Mouse (Mus musculus) ES-E14 (cell line): ENCODE measurements around the gene Vps11. TPM values are rescaled to one million over a fixed set of nuclear protein-coding genes. Genes with fewer than 3 reads are reported as not detected.

Source experiments
- DNase-seq: peaks from one replicate; pipeline ENCODE4 v3.0.0-alpha.2; 2013; ENCODE audit warnings: low read depth, low spot score
- H3K27ac ChIP-seq: 2 replicates; pipeline ENCODE4 v1.5.1; 2012; ENCODE audit warnings: low read depth, mild to moderate bottlenecking, low read length, moderate library complexity, mixed read lengths; ENCODE audit not compliant: poor library complexity, insufficient read depth, severe bottlenecking
- H3K36me3 ChIP-seq: 2 replicates; pipeline ENCODE4 v1.6.1; 2012; ENCODE audit warnings: mild to moderate bottlenecking, low read length, moderate library complexity, mixed read lengths; ENCODE audit not compliant: control insufficient read depth, poor library complexity, insufficient read depth, severe bottlenecking
- H3K4me1 ChIP-seq, 2 experiments: fragments of 150-350 bp in 1 of 2; sonication (generic) in 1 of 2; 2 replicates each; pipeline ENCODE4 v1.6.1; 2012; ENCODE audit warnings: low read length in 2 of 2, mild to moderate bottlenecking in 1 of 2, mixed read lengths in 1 of 2; ENCODE audit not compliant: control insufficient read depth in 2 of 2, insufficient read depth in 2 of 2, poor library complexity in 1 of 2
- H3K4me3 ChIP-seq, 2 experiments: fragments of 150-350 bp in 1 of 2; sonication (generic) in 1 of 2; 2 replicates each; pipeline ENCODE4 v1.5.1; 2012; ENCODE audit warnings: low read length in 2 of 2, low read depth in 1 of 2, mild to moderate bottlenecking in 1 of 2, mixed read lengths in 1 of 2; ENCODE audit not compliant: insufficient read depth in 1 of 2, poor library complexity in 1 of 2, severe bottlenecking in 1 of 2
- H3K9ac ChIP-seq: 2 replicates; pipeline ENCODE4 v1.6.1; 2012; ENCODE audit warnings: low read depth, mild to moderate bottlenecking, low read length, mixed read lengths; ENCODE audit not compliant: poor library complexity, insufficient read depth, severe bottlenecking
- H3K9me3 ChIP-seq: fragments of 150-350 bp; sonication (generic); 2 replicates; pipeline ENCODE4 v1.6.1; 2012; ENCODE audit warnings: low read depth, mild to moderate bottlenecking, low read length; ENCODE audit not compliant: control insufficient read depth, insufficient read depth
- CHD2 ChIP-seq: IDR thresholded peaks from 2 replicates; pipeline ENCODE4 v1.6.1; 2014; ENCODE audit warnings: mild to moderate bottlenecking, low read depth, low read length, inconsistent platforms
- HCFC1 ChIP-seq: IDR thresholded peaks from 2 replicates; pipeline ENCODE4 v1.6.1; 2012; ENCODE audit warnings: low read length, inconsistent platforms, borderline replicate concordance; ENCODE audit not compliant: insufficient read depth
- MAFK ChIP-seq: IDR thresholded peaks from 2 replicates; pipeline ENCODE4 v1.6.1; 2014; ENCODE audit warnings: mild to moderate bottlenecking, low read depth, low read length, inconsistent platforms; ENCODE audit not compliant: insufficient read depth
- ZC3H11A ChIP-seq: IDR thresholded peaks from 2 replicates; pipeline ENCODE4 v1.6.1; 2012; ENCODE audit warnings: low read depth, mild to moderate bottlenecking, inconsistent platforms, low read length, borderline replicate concordance
- ZNF384 ChIP-seq: IDR thresholded peaks from 2 replicates; pipeline ENCODE4 v1.6.1; 2012; ENCODE audit warnings: low read depth, low read length, inconsistent platforms
- in situ Hi-C, 2 experiments: fragments of 600-800 bp; cut with MboI; formaldehyde crosslinking; loops; one replicate each; pipeline ENCODE4 v1.15.1; 2025; ENCODE audit warnings: low sequenced_read_pairs in 2 of 2, inconsistent platforms in 1 of 2; ENCODE audit not compliant: unreplicated experiment in 2 of 2
- total RNA-seq: library from RNA; depleted of rRNA; stranded (reverse); fragments of 300-350 nt; gene quantifications from 2 replicates; pipeline ENCODE4 v1.2.3, GENCODE M21; 2012

Vps11 gene
- total RNA-seq, 1 experiment, result 35.0 TPM

DNA sequence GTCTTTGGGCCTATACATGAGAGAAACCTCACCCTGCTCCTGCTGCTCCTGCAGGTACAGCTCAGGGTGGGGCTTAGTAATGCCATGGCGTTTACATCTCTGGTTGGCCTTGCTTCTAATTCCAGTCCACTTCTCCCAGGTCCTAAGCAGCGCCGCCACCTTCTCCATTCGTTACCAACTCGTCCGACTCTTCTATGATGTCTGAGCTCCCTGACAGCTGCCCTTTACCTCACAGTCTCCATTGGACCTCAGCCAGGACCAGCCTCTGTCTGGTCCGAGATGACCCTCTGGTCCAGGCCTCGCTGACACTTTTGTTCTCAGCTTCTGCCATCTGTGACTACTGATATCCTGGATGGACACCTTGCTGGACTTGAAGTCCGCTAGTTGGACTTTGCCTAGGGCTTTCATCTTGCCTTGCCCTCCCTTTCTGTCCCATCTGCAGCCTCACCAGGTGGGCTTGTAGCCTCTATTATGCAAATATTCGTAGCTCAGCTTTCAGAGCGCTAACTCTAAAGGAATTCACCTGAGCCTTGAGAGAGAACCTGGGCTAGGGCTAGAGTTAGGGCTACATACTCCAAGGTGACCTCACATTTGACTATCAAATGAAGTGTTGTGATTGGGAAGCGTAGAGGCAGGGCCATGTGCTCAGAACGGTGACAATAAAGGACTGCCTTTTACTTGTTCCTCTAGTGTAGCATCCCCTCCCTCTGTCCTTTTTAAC lies 28.4 kb downstream of the Vps11 start:
- TF ChIP-seq HCFC1, result no peak
- TF ChIP-seq CHD2, result no peak
- no peak for TF ChIP-seq ZNF384
- TF ChIP-seq ZC3H11A, result no peak
- TF ChIP-seq MAFK, result no peak
- Histone ChIP-seq H3K9ac (no peak overlapping the region), H3K36me3 (peaks cover 30% of the 10 kb centered on the region), H3K4me1 (peaks cover 0 to 7% of the 10 kb centered on the region in 2 experiments; a peak in 1 of 4 replicates), H3K27ac (peak overlapping the region; percentile 87; the same call in 1 of the 2 replicates), H3K4me3 (peak overlapping the region; percentile 48 to 54; a peak in 3 of 4 replicates), H3K9me3 (no peaks in the 10 kb centered on the region)
- in situ Hi-C loops, result no loop called here
- DNase-seq, result peak; percentile 56

DNA sequence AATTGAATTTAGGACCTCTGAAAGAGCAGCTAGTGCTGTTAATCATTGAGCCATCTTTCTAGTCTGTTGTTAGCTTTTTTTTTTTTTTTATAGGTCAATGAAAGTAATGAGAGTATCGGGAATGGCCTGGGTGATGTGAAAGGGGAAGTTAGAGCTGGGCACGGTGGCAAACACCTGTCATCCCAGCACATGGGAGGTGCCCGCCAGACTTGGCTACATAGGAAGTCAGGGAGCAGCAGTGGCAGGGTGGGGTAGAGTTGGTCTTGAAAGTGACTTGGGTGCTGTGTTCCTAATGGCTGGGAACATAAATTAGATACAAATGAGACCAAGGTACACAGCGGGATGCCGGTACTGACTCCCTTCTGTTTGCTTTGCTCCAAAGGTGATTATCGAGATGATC lies 30.7 kb downstream of the Vps11 start:
- no peak overlapping the region for H3K4me3 ChIP-seq
- in situ Hi-C loops, result no loop called here
- no peak overlapping the region for H3K9ac ChIP-seq
- H3K36me3 ChIP-seq, result peaks cover 19% of the 10 kb centered on the region; the same call in 1 of the 2 replicates
- H3K9me3 ChIP-seq, result no peaks in the 10 kb centered on the region
- TF ChIP-seq MAFK (no peak), HCFC1 (no peak), CHD2 (no peak), ZNF384 (no peak), ZC3H11A (no peak)
- peaks cover 0 to 6% of the 10 kb centered on the region in 2 experiments; a peak in 1 of 4 replicates for H3K4me1 ChIP-seq
- H3K27ac ChIP-seq, result no peak overlapping the region
- DNase-seq, result no peak

DNA sequence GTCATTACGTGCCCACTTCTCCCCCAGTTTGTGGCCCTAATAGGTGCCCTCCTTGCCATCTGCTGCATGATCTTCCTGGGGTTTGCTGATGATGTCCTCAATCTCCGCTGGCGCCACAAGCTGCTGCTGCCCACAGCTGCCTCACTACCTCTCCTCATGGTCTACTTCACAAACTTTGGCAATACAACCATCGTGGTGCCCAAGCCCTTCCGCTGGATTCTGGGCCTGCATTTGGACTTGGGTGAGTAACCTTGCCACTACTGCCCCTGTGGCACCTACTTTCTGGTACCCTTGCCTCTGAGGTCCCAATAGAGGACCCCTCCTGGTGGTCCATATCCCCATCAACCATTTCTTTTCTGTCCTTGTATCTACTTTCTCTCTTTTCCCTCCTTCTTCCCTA lies 33.5 kb downstream of the Vps11 start:
- Histone ChIP-seq H3K9ac (peak overlapping the region; percentile 92; the same call in 1 of the 2 replicates), H3K4me3 (peak overlapping the region; percentile 77 to 92), H3K36me3 (peaks cover 10% of the 10 kb centered on the region; the same call in 1 of the 2 replicates), H3K27ac (no peak overlapping the region), H3K9me3 (no peaks in the 10 kb centered on the region), H3K4me1 (peaks cover 0 to 6% of the 10 kb centered on the region in 2 experiments; a peak in 1 of 4 replicates)
- DNase-seq, result no peak
- TF ChIP-seq HCFC1 (no peak), CHD2 (no peak), ZNF384 (no peak), ZC3H11A (no peak), MAFK (no peak)
- in situ Hi-C loops, result no loop called here

DNA sequence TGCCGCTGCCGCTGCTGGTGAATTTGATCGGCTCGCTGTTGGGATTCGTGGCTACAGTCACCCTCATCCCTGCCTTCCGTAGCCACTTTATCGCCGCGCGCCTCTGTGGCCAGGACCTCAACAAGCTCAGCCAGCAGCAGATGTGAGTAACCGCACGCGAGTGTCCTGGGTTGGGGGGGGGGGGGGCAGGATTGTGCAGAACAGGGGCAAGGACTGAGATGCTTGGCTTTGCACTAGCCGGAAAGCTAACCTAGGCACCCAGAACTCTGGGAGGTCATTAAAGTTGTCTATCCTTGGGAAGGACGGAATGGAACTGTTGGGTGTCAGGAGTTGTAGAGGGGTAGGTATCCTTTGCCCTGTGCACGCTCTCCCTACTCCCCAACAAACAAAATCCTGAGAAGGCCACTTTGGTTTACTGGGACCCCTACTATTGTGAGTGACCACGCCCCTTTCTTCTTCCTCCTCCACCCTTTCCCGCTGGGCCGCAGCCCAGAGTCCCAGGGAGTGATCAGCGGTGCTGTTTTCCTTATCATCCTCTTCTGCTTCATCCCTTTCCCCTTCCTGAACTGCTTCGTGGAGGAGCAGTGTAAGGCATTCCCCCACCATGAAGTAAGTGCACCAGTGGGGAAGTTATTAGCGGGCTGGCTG lies 34.3 kb downstream of the Vps11 start:
- peaks cover 2 to 3% of the 10 kb centered on the region in 2 experiments; a peak in 2 of 4 replicates for H3K4me1 ChIP-seq
- in situ Hi-C loops, result no loop called here
- peak overlapping the region; percentile 59 for H3K27ac ChIP-seq
- peaks cover 6% of the 10 kb centered on the region; the same call in 1 of the 2 replicates for H3K36me3 ChIP-seq
- H3K4me3 ChIP-seq, result peak overlapping the region; percentile 77 to 92
- H3K9me3 ChIP-seq, result no peaks in the 10 kb centered on the region
- no peak for DNase-seq
- H3K9ac ChIP-seq, result peak overlapping the region; percentile 92
- 0 out of 2 replicates have a peak, but pooled peaks have one; percentile 35 for TF ChIP-seq HCFC1
- no peak for TF ChIP-seq ZC3H11A
